Mouse (Mus musculus) liver, adult 2 months (tissue): ENCODE measurements at regions not wholly inside any gene's neighbourhood (a gene's known extent, or its start where the extent isn't known, plus 50 kb on each side); places are given as distances from the start of the nearest gene placed in this dataset.

Experiments used
- DNase-seq: peaks from one replicate; pipeline ENCODE4 v3.0.0-alpha.2; 2011; ENCODE audit warnings: low read depth, low spot score; ENCODE audit errors: extremely low read depth
- H3K27ac ChIP-seq: fragments of 200-500 bp; replicated peaks from 2 replicates; pipeline ENCODE4 v1.5.1; 2012; ENCODE audit warnings: low read depth, mild to moderate bottlenecking, control low read depth, inconsistent platforms, low read length; ENCODE audit not compliant: insufficient read depth
- H3K27me3 ChIP-seq: fragments of 200-500 bp; 2 replicates; pipeline ENCODE4 v1.6.1; 2012; ENCODE audit warnings: mild to moderate bottlenecking, moderate library complexity, low read length, inconsistent platforms; ENCODE audit not compliant: control insufficient read depth, insufficient read depth
- H3K36me3 ChIP-seq: fragments of 200-500 bp; 2 replicates; pipeline ENCODE4 v1.6.1; 2012; ENCODE audit warnings: low read length, inconsistent platforms; ENCODE audit not compliant: control insufficient read depth, insufficient read depth
- H3K4me1 ChIP-seq: fragments of 200-500 bp; 2 replicates; pipeline ENCODE4 v1.6.1; 2011; ENCODE audit warnings: low read length; ENCODE audit not compliant: control insufficient read depth, insufficient read depth
- H3K4me3 ChIP-seq: fragments of 200-500 bp; 2 replicates; pipeline ENCODE4 v1.5.1; 2011; ENCODE audit warnings: low read depth, mild to moderate bottlenecking, control low read depth, low read length, moderate library complexity; ENCODE audit not compliant: insufficient read depth
- H3K79me2 ChIP-seq: fragments of 200-500 bp; 2 replicates; pipeline ENCODE4 v1.6.1; 2012; ENCODE audit warnings: inconsistent platforms, mild to moderate bottlenecking, low read length, moderate library complexity; ENCODE audit not compliant: control insufficient read depth, insufficient read depth
- H3K9ac ChIP-seq: fragments of 200-500 bp; 2 replicates; pipeline ENCODE4 v1.6.1; 2012; ENCODE audit warnings: low read depth, mild to moderate bottlenecking, control low read depth, inconsistent platforms, low read length
- CTCF ChIP-seq: fragments of 200-500 bp; IDR thresholded peaks from 2 replicates; pipeline ENCODE4 v1.5.1; 2011; ENCODE audit warnings: low read depth, low read length, control low read depth
- POLR2A ChIP-seq: fragments of 200-500 bp; IDR thresholded peaks from 2 replicates; pipeline ENCODE4 v1.6.1; 2011; ENCODE audit warnings: low read length, control low read depth; ENCODE audit not compliant: insufficient read depth; ENCODE audit errors: extremely low read depth
- WGBS: fragments of 180-500 bp; shearing (Covaris S2); methylation state at CpG from one replicate; pipeline ENCODE4 v1.1.7; 2018; 5-methylcytosine and 5-hydroxymethylcytosine counted together

- Histone ChIP-seq H3K4me3 (no peak overlapping the region), H3K27ac (no peak overlapping the region), H3K79me2 (no peaks in the 10 kb centered on the region), H3K4me1 (no peaks in the 10 kb centered on the region), H3K9ac (no peak overlapping the region), H3K27me3 (no peaks in the 10 kb centered on the region), H3K36me3 (no peaks in the 10 kb centered on the region)
- no peak for DNase-seq
- 35% methylated on average over 1 of the region's 1 CpGs for WGBS
- TF ChIP-seq POLR2A: no peak
- no peak for TF ChIP-seq CTCF
Observed at GRCm38 (mm10) chr13:75514315-75515020, 192.1 kb upstream of the Ell2 start.

GRCm38 (mm10) chr13:75523293-75524278 is 183.0 kb upstream of the Ell2 start:
- Histone ChIP-seq H3K79me2 (no peaks in the 10 kb centered on the region), H3K4me3 (no peak overlapping the region), H3K36me3 (no peaks in the 10 kb centered on the region), H3K27ac (no peak overlapping the region), H3K9ac (no peak overlapping the region), H3K4me1 (no peaks in the 10 kb centered on the region), H3K27me3 (no peaks in the 10 kb centered on the region)
- no peak for TF ChIP-seq POLR2A
- TF ChIP-seq CTCF: no peak
- DNase-seq: no peak
- WGBS: 77% methylated on average over 4 of the region's 4 CpGs

- H3K4me1 ChIP-seq: no peaks in the 10 kb centered on the region
- H3K36me3 ChIP-seq: no peaks in the 10 kb centered on the region
- TF ChIP-seq CTCF (no peak), POLR2A (no peak)
- H3K4me3 ChIP-seq: no peak overlapping the region
- WGBS: 94% methylated on average over 4 of the region's 4 CpGs
- DNase-seq: no peak
- no peaks in the 10 kb centered on the region for H3K27me3 ChIP-seq
- H3K9ac ChIP-seq: no peak overlapping the region
- H3K27ac ChIP-seq: no peak overlapping the region
- no peaks in the 10 kb centered on the region for H3K79me2 ChIP-seq
Observed at GRCm38 (mm10) chr13:75524481-75524880, 182.1 kb upstream of the Ell2 start.

- DNase-seq: no peak
- Histone ChIP-seq H3K79me2 (no peaks in the 10 kb centered on the region), H3K36me3 (no peaks in the 10 kb centered on the region), H3K9ac (no peak overlapping the region), H3K4me1 (no peaks in the 10 kb centered on the region), H3K27me3 (no peaks in the 10 kb centered on the region), H3K4me3 (no peak overlapping the region), H3K27ac (no peak overlapping the region)
- WGBS: 94% methylated on average over 1 of the region's 1 CpGs
- TF ChIP-seq POLR2A (no peak), CTCF (no peak)
Observed at GRCm38 (mm10) chr13:75531566-75531965, 175.0 kb upstream of the Ell2 start.

- Histone ChIP-seq H3K79me2 (no peaks in the 10 kb centered on the region), H3K27me3 (no peaks in the 10 kb centered on the region), H3K36me3 (no peaks in the 10 kb centered on the region), H3K4me3 (no peak overlapping the region), H3K9ac (no peak overlapping the region), H3K27ac (no peak overlapping the region), H3K4me1 (peaks cover 12% of the 10 kb centered on the region; the same call in 1 of the 2 replicates)
- TF ChIP-seq CTCF: no peak
- TF ChIP-seq POLR2A: no peak
- 98% methylated on average over 2 of the region's 2 CpGs for WGBS
- no peak for DNase-seq
Observed at GRCm38 (mm10) chr13:75541446-75541845, 165.1 kb upstream of the Ell2 start.
